Mouse (Mus musculus): ENCODE measurements around the gene Uox. TPM values are rescaled to one million over a fixed set of nuclear protein-coding genes. Genes with fewer than 3 reads are reported as not detected.
A peak's percentile ranks its signal among the peaks of the same experiment; 100 is the strongest.

Uox gene
- polyA plus RNA-seq, 1 experiment from 2014 or later, result not detected

DNA sequence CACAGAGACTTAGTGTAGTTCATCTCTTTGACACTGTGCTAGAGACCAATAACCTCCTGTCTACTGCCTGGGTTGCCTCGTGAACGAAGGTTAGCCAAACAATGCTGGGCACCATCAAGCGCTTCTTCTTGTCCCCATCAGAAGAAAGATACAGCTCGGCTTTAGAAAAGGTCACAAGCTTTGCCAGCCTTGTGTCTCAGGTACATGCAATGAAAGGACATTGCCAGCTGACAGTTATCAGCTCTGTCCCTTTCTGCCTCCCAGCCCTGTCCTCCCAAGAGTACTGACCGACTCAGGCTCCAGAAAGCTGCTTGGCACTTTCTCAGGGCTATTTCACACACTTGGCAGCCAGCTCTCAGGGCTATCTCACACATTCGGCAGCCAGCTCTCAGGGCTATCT is 25.2 kb downstream of the Uox start:
- H3K27me3 ChIP-seq (ENCODE audit: control insufficient read depth, insufficient read depth, low read depth, low read length), result no peaks in the 10 kb centered on the region
- no peak overlapping the region for H3K27ac ChIP-seq (ENCODE audit: low read length)
- no peak for ATAC-seq
- no peaks in the 10 kb centered on the region for H3K9me3 ChIP-seq (replicated peaks; ENCODE audit: control insufficient read depth, low read length, poor library complexity, severe bottlenecking)
- H3K4me1 ChIP-seq (ENCODE audit: control insufficient read depth, insufficient read depth, low read length), result no peaks in the 10 kb centered on the region
- H3K9ac ChIP-seq (ENCODE audit: low read depth, low read length), result no peak overlapping the region
- H3K4me3 ChIP-seq (ENCODE audit: low read depth, low read length), result no peak overlapping the region
- H3K36me3 ChIP-seq (ENCODE audit: control insufficient read depth, insufficient read depth, low read length), result no peaks in the 10 kb centered on the region
- 89% methylated on average over 6 of the region's 6 CpGs for WGBS
- H3K4me2 ChIP-seq (ENCODE audit: low read length), result no peak overlapping the region

GRCm38 (mm10) chr3:146596387-146596786 is 26.2 kb downstream of the Uox start:
- H3K4me2 ChIP-seq (ENCODE audit: low read length), result no peak overlapping the region
- no peak overlapping the region for H3K4me3 ChIP-seq (ENCODE audit: low read depth, low read length)
- H3K9me3 ChIP-seq (replicated peaks; ENCODE audit: control insufficient read depth, low read length, poor library complexity, severe bottlenecking), result no peaks in the 10 kb centered on the region
- no peaks in the 10 kb centered on the region for H3K4me1 ChIP-seq (ENCODE audit: control insufficient read depth, insufficient read depth, low read length)
- WGBS, result 88% methylated on average over 8 of the region's 8 CpGs
- H3K27me3 ChIP-seq (ENCODE audit: control insufficient read depth, insufficient read depth, low read depth, low read length), result no peaks in the 10 kb centered on the region
- no peaks in the 10 kb centered on the region for H3K36me3 ChIP-seq (ENCODE audit: control insufficient read depth, insufficient read depth, low read length)
- H3K27ac ChIP-seq (ENCODE audit: low read length), result no peak overlapping the region
- ATAC-seq, result no peak
- H3K9ac ChIP-seq (ENCODE audit: low read depth, low read length), result no peak overlapping the region

DNA sequence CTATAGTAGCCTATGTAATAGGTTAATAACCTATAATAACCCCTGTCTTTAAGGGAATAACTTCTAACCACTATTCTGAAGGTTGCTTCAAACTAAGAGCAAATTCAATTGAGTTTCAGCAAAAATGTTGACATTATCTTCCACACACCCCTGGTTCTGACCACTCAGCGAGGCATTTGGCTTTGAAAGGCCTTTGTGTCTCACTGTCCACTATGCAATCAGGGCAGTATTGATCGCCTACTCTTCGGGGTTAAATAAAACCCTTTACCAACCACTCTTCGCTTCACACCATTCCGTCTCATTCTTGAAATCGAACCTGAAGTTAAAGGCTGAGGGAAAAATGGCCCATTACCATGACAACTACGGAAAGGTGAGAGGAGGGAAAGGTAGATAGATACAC is 26.6 kb downstream of the Uox start:
- H3K4me2 ChIP-seq (ENCODE audit: low read length), result no peak overlapping the region
- no peak overlapping the region for H3K27ac ChIP-seq (ENCODE audit: low read length)
- no peaks in the 10 kb centered on the region for H3K9me3 ChIP-seq (replicated peaks; ENCODE audit: control insufficient read depth, low read length, poor library complexity, severe bottlenecking)
- H3K4me1 ChIP-seq (ENCODE audit: control insufficient read depth, insufficient read depth, low read length), result no peaks in the 10 kb centered on the region
- ATAC-seq, result no peak
- no peak overlapping the region for H3K4me3 ChIP-seq (ENCODE audit: low read depth, low read length)
- no peak overlapping the region for H3K9ac ChIP-seq (ENCODE audit: low read depth, low read length)
- WGBS, result 91% methylated on average over 7 of the region's 7 CpGs
- H3K27me3 ChIP-seq (ENCODE audit: control insufficient read depth, insufficient read depth, low read depth, low read length), result no peaks in the 10 kb centered on the region
- no peaks in the 10 kb centered on the region for H3K36me3 ChIP-seq (ENCODE audit: control insufficient read depth, insufficient read depth, low read length)

- no peak overlapping the region for H3K27ac ChIP-seq (ENCODE audit: low read length)
- H3K4me2 ChIP-seq (ENCODE audit: low read length), result no peak overlapping the region
These were observed 28.2 kb downstream of the Uox start for GRCm38 (mm10) chr3:146598411-146598810.

DNA sequence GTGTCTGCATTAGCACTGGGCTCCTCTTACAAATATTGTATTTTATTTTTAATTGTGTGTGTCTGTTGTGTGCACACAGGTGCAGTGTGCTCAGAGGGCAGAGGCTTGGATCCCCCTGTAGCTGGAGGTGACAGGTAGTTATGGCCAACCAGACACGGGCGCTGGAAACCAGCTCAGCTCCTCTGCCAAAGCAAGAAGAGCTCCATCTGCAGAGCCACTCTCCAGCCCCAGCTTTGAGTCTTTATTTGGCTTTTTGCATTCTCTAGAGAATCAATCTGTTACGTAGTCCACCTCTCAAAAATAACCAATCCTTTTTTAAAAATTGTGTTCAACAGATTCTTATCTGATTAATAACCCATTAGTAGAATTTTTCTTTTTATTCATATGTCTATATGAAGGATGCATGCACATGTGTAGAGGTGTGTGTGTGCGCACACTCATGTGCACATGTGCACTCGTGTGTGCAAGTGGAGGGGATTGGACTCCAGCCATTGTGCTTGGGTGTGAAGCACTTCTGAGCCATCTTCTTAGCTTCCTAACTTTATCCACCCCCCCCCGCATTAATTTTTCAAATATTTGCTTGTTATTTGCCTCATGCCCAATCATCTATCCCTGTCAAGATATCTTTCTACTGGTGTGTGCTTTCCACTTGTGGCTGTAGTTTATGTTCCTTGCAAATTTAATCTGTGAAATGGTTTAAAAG is 29.1 kb downstream of the Uox start:
- Histone ChIP-seq H3K4me2 (ENCODE audit: low read length) (no peak overlapping the region), H3K27ac (ENCODE audit: low read length) (no peak overlapping the region), H3K9ac (ENCODE audit: low read depth, low read length) (no peak overlapping the region), H3K4me1 (ENCODE audit: control insufficient read depth, insufficient read depth, low read length) (no peaks in the 10 kb centered on the region), H3K9me3 (replicated peaks; ENCODE audit: control insufficient read depth, low read length, poor library complexity, severe bottlenecking) (no peaks in the 10 kb centered on the region), H3K4me3 (ENCODE audit: low read depth, low read length) (no peak overlapping the region), H3K27me3 (ENCODE audit: control insufficient read depth, insufficient read depth, low read depth, low read length) (no peaks in the 10 kb centered on the region), H3K36me3 (ENCODE audit: control insufficient read depth, insufficient read depth, low read length) (no peaks in the 10 kb centered on the region)
- no peak for ATAC-seq
- 84% methylated on average over 6 of the region's 6 CpGs for WGBS

More at GRCm38 (mm10) chr3:146598411-146598810, 28.2 kb downstream of the Uox start:
- Histone ChIP-seq H3K9me3 (replicated peaks; ENCODE audit: control insufficient read depth, low read length, poor library complexity, severe bottlenecking) (no peaks in the 10 kb centered on the region), H3K4me1 (ENCODE audit: control insufficient read depth, insufficient read depth, low read length) (no peaks in the 10 kb centered on the region), H3K4me3 (ENCODE audit: low read depth, low read length) (no peak overlapping the region), H3K9ac (ENCODE audit: low read depth, low read length) (no peak overlapping the region), H3K36me3 (ENCODE audit: control insufficient read depth, insufficient read depth, low read length) (no peaks in the 10 kb centered on the region), H3K27me3 (ENCODE audit: control insufficient read depth, insufficient read depth, low read depth, low read length) (no peaks in the 10 kb centered on the region)
- no peak for ATAC-seq
- WGBS, result 88% methylated on average over 6 of the region's 6 CpGs

- WGBS, result 90% methylated on average over 2 of the region's 2 CpGs
- no peak overlapping the region for H3K4me2 ChIP-seq (ENCODE audit: low read length)
- no peak overlapping the region for H3K4me3 ChIP-seq (ENCODE audit: low read depth, low read length)
- no peaks in the 10 kb centered on the region for H3K27me3 ChIP-seq (ENCODE audit: control insufficient read depth, insufficient read depth, low read depth, low read length)
- H3K27ac ChIP-seq (ENCODE audit: low read length), result no peak overlapping the region
- ATAC-seq, result no peak
- H3K4me1 ChIP-seq (ENCODE audit: control insufficient read depth, insufficient read depth, low read length), result no peaks in the 10 kb centered on the region
- H3K9me3 ChIP-seq (replicated peaks; ENCODE audit: control insufficient read depth, low read length, poor library complexity, severe bottlenecking), result no peaks in the 10 kb centered on the region
- H3K36me3 ChIP-seq (ENCODE audit: control insufficient read depth, insufficient read depth, low read length), result no peaks in the 10 kb centered on the region
- H3K9ac ChIP-seq (ENCODE audit: low read depth, low read length), result no peak overlapping the region
These were observed 31.0 kb downstream of the Uox start for GRCm38 (mm10) chr3:146601205-146601604.

- Histone ChIP-seq H3K27ac (ENCODE audit: low read length) (no peak overlapping the region), H3K9me3 (replicated peaks; ENCODE audit: control insufficient read depth, low read length, poor library complexity, severe bottlenecking) (no peaks in the 10 kb centered on the region), H3K9ac (ENCODE audit: low read depth, low read length) (no peak overlapping the region), H3K4me1 (ENCODE audit: control insufficient read depth, insufficient read depth, low read length) (peaks cover 2% of the 10 kb centered on the region; the same call in 1 of the 2 replicates), H3K36me3 (ENCODE audit: control insufficient read depth, insufficient read depth, low read length) (no peaks in the 10 kb centered on the region), H3K27me3 (ENCODE audit: control insufficient read depth, insufficient read depth, low read depth, low read length) (no peaks in the 10 kb centered on the region), H3K4me3 (ENCODE audit: low read depth, low read length) (no peak overlapping the region), H3K4me2 (ENCODE audit: low read length) (no peak overlapping the region)
- 94% methylated on average over 3 of the region's 3 CpGs for WGBS
- no peak for ATAC-seq
These were observed 32.3 kb downstream of the Uox start for GRCm38 (mm10) chr3:146602531-146602930.

GRCm38 (mm10) chr3:146604647-146605046 is 34.4 kb downstream of the Uox start:
- H3K4me1 ChIP-seq (ENCODE audit: control insufficient read depth, insufficient read depth, low read length), result peaks cover 6% of the 10 kb centered on the region; the same call in 1 of the 2 replicates
- H3K4me2 ChIP-seq (ENCODE audit: low read length), result no peak overlapping the region
- H3K9me3 ChIP-seq (replicated peaks; ENCODE audit: control insufficient read depth, low read length, poor library complexity, severe bottlenecking), result no peaks in the 10 kb centered on the region
- 86% methylated on average over 9 of the region's 9 CpGs for WGBS
- H3K9ac ChIP-seq (ENCODE audit: low read depth, low read length), result no peak overlapping the region
- no peaks in the 10 kb centered on the region for H3K27me3 ChIP-seq (ENCODE audit: control insufficient read depth, insufficient read depth, low read depth, low read length)
- H3K4me3 ChIP-seq (ENCODE audit: low read depth, low read length), result no peak overlapping the region
- ATAC-seq, result no peak
- H3K36me3 ChIP-seq (ENCODE audit: control insufficient read depth, insufficient read depth, low read length), result no peaks in the 10 kb centered on the region
- H3K27ac ChIP-seq (ENCODE audit: low read length), result no peak overlapping the region

DNA sequence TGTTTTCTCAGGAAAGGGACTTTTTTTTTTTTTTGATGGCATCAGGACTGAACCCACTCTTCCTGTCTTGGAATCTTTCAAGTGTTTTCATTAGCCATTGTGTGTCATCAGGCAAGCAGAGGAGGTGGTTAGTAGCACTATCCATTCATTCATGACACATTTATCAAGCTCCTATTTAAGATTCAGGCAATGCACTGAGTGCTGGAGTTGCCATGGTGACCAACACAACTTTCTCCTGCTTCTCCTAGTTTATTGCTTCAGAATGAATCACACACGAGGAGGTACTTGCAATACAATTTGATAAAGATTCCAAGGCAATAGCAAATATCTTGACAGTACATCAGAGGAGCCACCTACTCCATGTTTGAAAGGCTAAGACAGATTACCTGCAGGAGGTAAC is 37.1 kb downstream of the Uox start:
- WGBS, result 9% methylated on average over 1 of the region's 1 CpGs
- no peak overlapping the region for H3K4me3 ChIP-seq (ENCODE audit: low read depth, low read length)
- H3K27me3 ChIP-seq (ENCODE audit: control insufficient read depth, insufficient read depth, low read depth, low read length), result no peaks in the 10 kb centered on the region
- H3K9ac ChIP-seq (ENCODE audit: low read depth, low read length), result no peak overlapping the region
- ATAC-seq, result peak; percentile 85
- no peaks in the 10 kb centered on the region for H3K9me3 ChIP-seq (replicated peaks; ENCODE audit: control insufficient read depth, low read length, poor library complexity, severe bottlenecking)
- no peak overlapping the region for H3K4me2 ChIP-seq (ENCODE audit: low read length)
- peak overlapping the region; percentile 62 for H3K27ac ChIP-seq (ENCODE audit: low read length)
- H3K36me3 ChIP-seq (ENCODE audit: control insufficient read depth, insufficient read depth, low read length), result no peaks in the 10 kb centered on the region
- H3K4me1 ChIP-seq (ENCODE audit: control insufficient read depth, insufficient read depth, low read length), result peaks cover 6% of the 10 kb centered on the region; the same call in 1 of the 2 replicates

All from midbrain, embryonic 16.5 days (tissue).